Mouse (Mus musculus): ENCODE results near the gene Col2a1. TPM values are rescaled to one million over a fixed set of nuclear protein-coding genes. Genes with fewer than 3 reads are reported as not detected.

Gene Col2a1
- total and polyA plus RNA-seq, 2 experiments from 2014 or later: 6.2 to 17.8 TPM

GRCm38 (mm10) chr15:97952889-97953189 is 51.7 kb downstream of the Col2a1 start:
- H3K36me3 ChIP-seq (ENCODE audit: insufficient read depth, low read length): no peaks in the 10 kb centered on the region
- no peak overlapping the region for H3K27ac ChIP-seq (ENCODE audit: low read depth, low read length)
- H3K4me2 ChIP-seq (ENCODE audit: low read depth, low read length, poor library complexity, severe bottlenecking): no peak overlapping the region
- DNase-seq (ENCODE audit: low spot score) (no peak), ATAC-seq (ENCODE audit: low FRiP score) (no peak)
- no peak for TF ChIP-seq CTCF (IDR thresholded peaks at IDR 0.05)
- no peaks in the 10 kb centered on the region for H3K4me1 ChIP-seq (ENCODE audit: insufficient read depth, low read length)
- H3K4me3 ChIP-seq (ENCODE audit: low read depth, low read length): no peak overlapping the region
- no peaks in the 10 kb centered on the region for H3K27me3 ChIP-seq (ENCODE audit: insufficient read depth, low read length)
- no peak overlapping the region for H3K9ac ChIP-seq (replicated peaks; ENCODE audit: low read length, poor library complexity, severe bottlenecking)
- no peaks in the 10 kb centered on the region for H3K9me3 ChIP-seq (ENCODE audit: low read length)
- 73% methylated on average over 4 of the region's 4 CpGs for WGBS

- H3K4me1 ChIP-seq (ENCODE audit: insufficient read depth, low read length): no peaks in the 10 kb centered on the region
- no peak for ATAC-seq (ENCODE audit: low FRiP score)
- no peak overlapping the region for H3K4me3 ChIP-seq (ENCODE audit: low read depth, low read length)
- no peaks in the 10 kb centered on the region for H3K9me3 ChIP-seq (ENCODE audit: low read length)
- no peaks in the 10 kb centered on the region for H3K36me3 ChIP-seq (ENCODE audit: insufficient read depth, low read length)
- H3K27ac ChIP-seq (ENCODE audit: low read depth, low read length): no peak overlapping the region
- H3K27me3 ChIP-seq (ENCODE audit: insufficient read depth, low read length): no peaks in the 10 kb centered on the region
- no peak overlapping the region for H3K9ac ChIP-seq (replicated peaks; ENCODE audit: low read length, poor library complexity, severe bottlenecking)
- peak; percentile 99 for TF ChIP-seq CTCF (IDR thresholded peaks at IDR 0.05)
- H3K4me2 ChIP-seq (ENCODE audit: low read depth, low read length, poor library complexity, severe bottlenecking): peak overlapping the region; percentile 18; the same call in 1 of the 2 replicates
- 13% methylated on average over 16 of the region's 16 CpGs for WGBS
- DNase-seq (ENCODE audit: low spot score): peak; percentile 82
Measured at GRCm38 (mm10) chr15:97952137-97952888, 52.2 kb downstream of the Col2a1 start.

- no peaks in the 10 kb centered on the region for H3K4me1 ChIP-seq (ENCODE audit: insufficient read depth, low read length)
- no peaks in the 10 kb centered on the region for H3K9me3 ChIP-seq (ENCODE audit: low read length)
- TF ChIP-seq CTCF (IDR thresholded peaks at IDR 0.05): no peak
- H3K4me2 ChIP-seq (ENCODE audit: low read depth, low read length, poor library complexity, severe bottlenecking): no peak overlapping the region
- H3K36me3 ChIP-seq (ENCODE audit: insufficient read depth, low read length): no peaks in the 10 kb centered on the region
- WGBS: 76% methylated on average over 7 of the region's 7 CpGs
- H3K4me3 ChIP-seq (ENCODE audit: low read depth, low read length): no peak overlapping the region
- no peak overlapping the region for H3K9ac ChIP-seq (replicated peaks; ENCODE audit: low read length, poor library complexity, severe bottlenecking)
- H3K27ac ChIP-seq (ENCODE audit: low read depth, low read length): no peak overlapping the region
- no peaks in the 10 kb centered on the region for H3K27me3 ChIP-seq (ENCODE audit: insufficient read depth, low read length)
- no peak for DNase-seq (ENCODE audit: low spot score)
- no peak for ATAC-seq (ENCODE audit: low FRiP score)
Measured at GRCm38 (mm10) chr15:97950240-97950639, 54.3 kb downstream of the Col2a1 start.

GRCm38 (mm10) chr15:97949706-97950105 is 54.8 kb downstream of the Col2a1 start:
- Histone ChIP-seq H3K27me3 (ENCODE audit: insufficient read depth, low read length) (no peaks in the 10 kb centered on the region), H3K4me3 (ENCODE audit: low read depth, low read length) (no peak overlapping the region), H3K27ac (ENCODE audit: low read depth, low read length) (no peak overlapping the region), H3K9ac (replicated peaks; ENCODE audit: low read length, poor library complexity, severe bottlenecking) (no peak overlapping the region), H3K4me1 (ENCODE audit: insufficient read depth, low read length) (no peaks in the 10 kb centered on the region), H3K36me3 (ENCODE audit: insufficient read depth, low read length) (no peaks in the 10 kb centered on the region), H3K9me3 (ENCODE audit: low read length) (no peaks in the 10 kb centered on the region), H3K4me2 (ENCODE audit: low read depth, low read length, poor library complexity, severe bottlenecking) (no peak overlapping the region)
- TF ChIP-seq CTCF (IDR thresholded peaks at IDR 0.05): no peak
- 65% methylated on average over 3 of the region's 3 CpGs for WGBS
- ATAC-seq (ENCODE audit: low FRiP score) (no peak), DNase-seq (ENCODE audit: low spot score) (no peak)

DNA sequence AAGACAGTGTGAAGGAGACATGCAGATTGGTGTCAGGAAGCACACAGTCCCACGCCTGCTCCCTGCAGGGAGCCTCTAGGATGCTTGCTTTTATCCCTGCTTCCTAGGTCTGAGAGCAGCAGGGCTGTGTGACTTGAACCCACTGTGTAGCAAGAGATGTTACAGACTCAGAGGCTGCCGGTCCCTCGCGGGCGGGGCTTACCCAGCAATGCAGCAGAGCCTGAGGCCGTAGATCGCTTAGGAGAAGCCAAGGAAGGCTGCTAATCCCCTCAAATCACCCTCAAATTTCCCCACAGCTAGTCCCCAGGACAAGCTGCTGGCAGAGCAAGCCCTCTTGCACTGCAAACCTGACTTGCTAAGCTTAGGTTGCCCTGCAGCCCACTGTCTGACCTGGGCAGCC is 55.8 kb downstream of the Col2a1 start:
- no peaks in the 10 kb centered on the region for H3K4me1 ChIP-seq (ENCODE audit: insufficient read depth, low read length)
- DNase-seq (ENCODE audit: low spot score) (no peak), ATAC-seq (ENCODE audit: low FRiP score) (no peak)
- no peak overlapping the region for H3K27ac ChIP-seq (ENCODE audit: low read depth, low read length)
- H3K36me3 ChIP-seq (ENCODE audit: insufficient read depth, low read length): no peaks in the 10 kb centered on the region
- H3K4me2 ChIP-seq (ENCODE audit: low read depth, low read length, poor library complexity, severe bottlenecking): no peak overlapping the region
- WGBS: 22% methylated on average over 7 of the region's 7 CpGs
- no peak overlapping the region for H3K4me3 ChIP-seq (ENCODE audit: low read depth, low read length)
- TF ChIP-seq CTCF (IDR thresholded peaks at IDR 0.05): no peak
- H3K9me3 ChIP-seq (ENCODE audit: low read length): no peaks in the 10 kb centered on the region
- H3K27me3 ChIP-seq (ENCODE audit: insufficient read depth, low read length): no peaks in the 10 kb centered on the region
- no peak overlapping the region for H3K9ac ChIP-seq (replicated peaks; ENCODE audit: low read length, poor library complexity, severe bottlenecking)

DNA sequence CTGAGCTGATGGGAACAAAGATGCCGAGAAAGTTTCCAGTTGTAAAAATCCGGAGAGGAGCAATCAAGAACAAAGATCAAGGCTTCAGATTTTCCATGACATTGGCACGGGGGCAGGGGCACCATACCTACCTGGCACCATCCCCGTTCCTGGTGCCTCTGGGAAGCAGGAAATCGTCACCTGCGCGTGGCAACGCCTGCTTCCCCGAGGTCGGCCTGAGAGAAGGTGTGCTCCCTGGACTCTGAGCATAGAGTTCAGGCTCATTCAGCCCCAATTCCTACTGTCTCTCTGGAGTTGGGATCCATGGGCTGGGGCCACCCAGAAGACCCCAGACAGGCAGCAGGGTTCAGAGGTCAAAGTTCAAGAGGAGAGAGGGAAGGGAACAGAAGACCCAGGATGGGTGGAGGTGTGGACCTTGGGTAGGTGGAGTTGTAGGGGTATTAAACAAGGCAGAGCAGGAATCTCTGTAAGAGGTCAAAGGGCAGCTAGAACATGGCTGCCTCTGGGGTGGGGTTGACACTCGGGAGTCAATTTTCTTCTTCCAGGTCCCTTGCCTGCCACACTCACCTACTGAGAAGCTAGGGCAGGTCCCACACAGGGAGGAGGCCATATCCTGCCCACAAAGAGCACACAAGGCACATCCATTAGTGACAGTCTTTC is 58.7 kb downstream of the Col2a1 start:
- Histone ChIP-seq H3K9me3 (ENCODE audit: low read length) (no peaks in the 10 kb centered on the region), H3K27ac (ENCODE audit: low read depth, low read length) (no peak overlapping the region), H3K27me3 (ENCODE audit: insufficient read depth, low read length) (no peaks in the 10 kb centered on the region), H3K9ac (replicated peaks; ENCODE audit: low read length, poor library complexity, severe bottlenecking) (no peak overlapping the region), H3K4me3 (ENCODE audit: low read depth, low read length) (no peak overlapping the region), H3K4me1 (ENCODE audit: insufficient read depth, low read length) (no peaks in the 10 kb centered on the region), H3K4me2 (ENCODE audit: low read depth, low read length, poor library complexity, severe bottlenecking) (no peak overlapping the region), H3K36me3 (ENCODE audit: insufficient read depth, low read length) (no peaks in the 10 kb centered on the region)
- WGBS: 80% methylated on average over 11 of the region's 11 CpGs
- no peak for ATAC-seq (ENCODE audit: low FRiP score)
- no peak for TF ChIP-seq CTCF (IDR thresholded peaks at IDR 0.05)
- no peak for DNase-seq (ENCODE audit: low spot score)
